Mouse (Mus musculus) megakaryocyte-erythroid progenitor cell, adult 5-6 weeks (primary cell): Measurements from ENCODE around the gene Kit. TPM values are rescaled to one million over a fixed set of nuclear protein-coding genes. Genes with fewer than 3 reads are reported as not detected.

Experiments used
- ATAC-seq: replicated peaks from 2 replicates; pipeline ENCODE4 v1.8.0; 2016; ENCODE audit warnings: mild to moderate bottlenecking, inconsistent platforms; ENCODE audit not compliant: severe bottlenecking, poor library complexity, low FRiP score, low TSS enrichment
- total RNA-seq, 2 experiments: library from RNA; stranded (forward) in 1 of 2; stranded (reverse) in 1 of 2; fragments of 200-1000, 215-1000 nt in 1 of 2; fragments of >200 nt in 1 of 2; fragmentation: Nextera tagmentation in 1 of 2; gene quantifications; 2 replicates each; pipeline ENCODE4 v1.2.3; 2014 to 2017

Kit gene
- total RNA-seq, 2 experiments from 2014 or later: 148 to 240 TPM

DNA sequence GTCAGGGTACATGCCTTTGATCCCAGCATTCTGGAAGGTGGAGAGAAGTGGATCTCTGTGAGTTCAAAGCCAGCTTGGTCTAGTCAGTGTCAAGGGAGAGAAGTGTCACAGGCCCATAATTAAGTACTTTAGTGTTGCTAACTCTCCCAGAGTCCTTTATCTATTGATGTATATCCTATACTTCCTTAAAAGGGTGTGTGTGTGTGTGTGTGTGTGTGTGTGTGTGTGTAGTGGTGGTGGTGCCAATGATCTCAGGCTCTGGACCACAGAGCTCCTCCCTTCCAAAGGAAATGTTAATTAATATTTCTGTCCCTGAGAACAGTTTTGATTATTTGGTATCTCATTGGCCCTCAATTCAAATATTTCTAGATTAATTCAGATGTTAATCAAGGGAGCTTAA, 50.3 kb downstream of the Kit start:
- ATAC-seq: no peak

DNA sequence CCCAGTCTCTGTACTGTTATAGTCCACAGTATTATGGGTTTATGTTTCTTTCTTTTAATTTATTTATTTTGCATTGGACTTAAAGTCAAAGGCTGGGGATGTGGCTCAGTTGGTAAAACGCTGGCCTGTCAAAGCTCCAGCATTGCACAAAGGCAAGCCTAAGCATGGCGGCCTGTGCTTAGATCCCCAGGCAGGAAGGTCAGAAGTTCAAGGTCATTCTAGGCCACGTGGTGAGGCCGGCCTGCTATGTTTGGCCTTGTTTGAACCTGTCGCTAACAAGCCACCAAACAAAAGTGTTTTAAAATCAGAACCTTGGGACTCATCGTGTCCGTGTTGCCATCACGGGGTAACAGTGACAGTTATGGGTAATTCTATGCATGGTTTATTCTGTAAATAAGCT, 51.6 kb downstream of the Kit start:
- ATAC-seq: no peak

DNA sequence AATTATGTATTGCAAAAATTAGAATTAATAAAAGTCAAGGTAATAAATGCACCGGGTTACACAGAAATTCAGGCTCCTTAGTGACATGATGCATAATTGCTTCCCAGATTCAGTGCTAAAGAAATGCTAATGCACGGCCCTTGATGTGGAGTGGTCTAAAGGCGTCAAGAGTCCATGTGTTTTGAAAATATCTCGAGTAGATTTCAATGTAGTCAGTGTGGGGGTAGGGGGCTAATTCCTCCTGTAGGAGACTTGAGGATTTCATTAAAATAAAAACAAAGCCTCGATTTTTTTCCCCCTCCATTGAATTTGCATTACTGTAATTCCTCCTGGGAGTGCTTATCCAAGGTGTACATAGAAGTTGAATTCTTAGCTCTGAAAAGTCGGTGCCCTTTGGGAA, 52.0 kb downstream of the Kit start:
- no peak for ATAC-seq

DNA sequence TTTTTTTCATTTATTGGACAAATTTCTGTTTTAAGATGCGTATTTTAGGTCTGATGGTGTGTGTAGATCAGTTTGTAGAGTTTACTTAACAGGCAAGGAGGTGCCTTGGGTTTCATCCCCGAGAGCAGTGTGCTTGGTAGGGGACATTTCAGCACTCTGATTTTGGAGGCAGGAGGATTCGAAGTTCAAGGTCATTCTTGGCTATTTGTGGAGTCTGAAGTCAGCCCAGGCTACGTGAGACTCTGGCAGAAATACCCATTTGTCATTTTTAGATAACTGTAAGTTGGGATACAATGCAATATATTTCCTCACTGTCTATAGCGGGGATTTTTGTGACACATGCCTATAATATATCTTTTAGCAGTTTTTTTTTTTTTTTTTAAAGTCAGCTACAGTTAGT, 57.5 kb downstream of the Kit start:
- no peak for ATAC-seq

DNA sequence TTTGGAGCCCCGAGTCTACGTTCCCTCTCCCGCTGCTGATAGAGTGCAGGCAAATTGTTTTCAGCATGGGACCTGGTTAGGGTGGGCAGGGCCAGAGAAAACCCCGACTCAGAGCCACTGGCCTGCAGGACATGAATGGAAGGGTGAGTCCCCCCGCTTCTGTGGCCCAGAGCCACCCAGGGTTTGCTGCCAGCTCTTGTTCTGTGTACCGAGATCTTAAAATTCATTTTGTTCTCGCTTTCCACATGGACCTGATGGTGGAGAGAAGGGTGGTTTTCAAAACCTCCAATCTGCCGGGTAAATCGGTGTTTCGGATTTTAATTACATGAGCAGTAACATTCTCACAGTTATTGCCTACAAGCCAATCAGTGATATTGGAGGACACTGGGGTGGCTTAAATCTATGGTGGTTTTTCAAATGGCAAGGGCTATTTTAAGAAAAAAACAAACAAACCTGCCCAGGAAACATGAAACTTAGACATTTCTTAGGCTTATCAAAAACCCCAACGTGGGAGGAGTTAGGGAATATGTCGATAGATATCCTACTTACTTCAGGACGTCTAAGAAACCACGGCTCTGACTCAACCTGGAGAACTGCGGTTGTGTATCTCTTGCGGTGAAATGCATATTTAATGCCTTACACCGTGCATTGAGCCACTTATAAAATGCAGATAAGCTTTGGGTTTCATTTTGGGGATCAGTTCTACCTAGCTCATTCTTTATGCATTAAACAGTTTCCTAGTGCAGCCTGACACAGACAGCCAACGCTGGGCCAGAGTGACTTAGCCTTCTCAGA, 58.3 kb downstream of the Kit start:
- ATAC-seq: peak; percentile 76

DNA sequence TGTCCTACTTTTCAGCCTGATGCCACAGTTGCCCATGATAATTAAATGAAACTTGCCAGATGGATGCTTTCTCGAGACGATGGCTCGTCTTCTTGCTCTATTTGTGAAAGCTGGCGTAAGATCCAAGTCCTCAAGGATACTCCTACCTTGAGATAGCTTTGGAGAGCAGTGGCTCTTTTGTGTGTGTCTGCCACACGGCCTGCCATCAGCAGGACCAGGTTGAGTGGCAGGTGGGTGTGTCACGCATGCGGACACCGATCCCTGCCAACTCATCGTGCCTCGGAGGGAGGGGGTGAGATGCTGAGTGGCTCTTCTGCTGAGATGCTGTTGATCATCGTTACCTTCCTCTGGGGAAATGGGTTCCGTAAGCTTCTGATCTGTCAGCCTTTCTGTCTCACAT, 60.7 kb downstream of the Kit start:
- ATAC-seq: peak; percentile 19; the same call in 1 of the 2 replicates

DNA sequence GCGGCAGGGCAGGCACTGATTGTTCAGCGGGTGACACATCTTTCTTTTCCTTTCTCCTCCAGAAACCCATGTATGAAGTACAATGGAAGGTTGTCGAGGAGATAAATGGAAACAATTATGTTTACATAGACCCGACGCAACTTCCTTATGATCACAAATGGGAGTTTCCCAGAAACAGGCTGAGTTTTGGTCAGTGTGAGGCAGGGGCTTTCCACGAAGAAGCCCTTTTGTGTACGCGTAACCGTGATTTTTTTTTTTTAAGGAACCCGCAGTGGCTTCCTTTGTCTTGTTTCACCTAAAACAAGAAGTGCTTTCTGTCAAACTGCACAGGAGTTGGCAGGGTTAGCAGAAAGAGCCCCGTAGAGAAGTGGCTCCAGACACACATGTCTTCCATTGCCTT, 65.9 kb downstream of the Kit start:
- ATAC-seq: no peak

DNA sequence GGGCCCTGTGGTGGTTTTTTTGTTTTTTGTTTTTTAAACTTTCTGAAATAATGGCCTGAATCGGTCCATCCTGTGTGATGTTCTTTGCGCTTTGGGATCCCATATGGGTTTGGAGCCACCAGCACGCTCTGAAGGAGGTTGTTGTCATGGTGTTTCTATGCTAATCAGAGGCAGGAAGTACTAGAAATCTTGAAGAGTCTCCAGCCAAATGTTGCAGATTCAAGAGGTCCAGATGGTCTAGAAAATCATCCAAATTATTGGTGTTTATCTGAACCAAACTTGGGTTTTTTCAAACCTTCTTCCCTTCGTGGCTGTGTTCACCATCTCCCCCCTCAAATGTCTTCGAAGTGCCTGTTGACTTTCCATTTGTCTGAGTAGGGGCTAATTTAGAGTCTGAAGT, 72.3 kb downstream of the Kit start:
- ATAC-seq: no peak

DNA sequence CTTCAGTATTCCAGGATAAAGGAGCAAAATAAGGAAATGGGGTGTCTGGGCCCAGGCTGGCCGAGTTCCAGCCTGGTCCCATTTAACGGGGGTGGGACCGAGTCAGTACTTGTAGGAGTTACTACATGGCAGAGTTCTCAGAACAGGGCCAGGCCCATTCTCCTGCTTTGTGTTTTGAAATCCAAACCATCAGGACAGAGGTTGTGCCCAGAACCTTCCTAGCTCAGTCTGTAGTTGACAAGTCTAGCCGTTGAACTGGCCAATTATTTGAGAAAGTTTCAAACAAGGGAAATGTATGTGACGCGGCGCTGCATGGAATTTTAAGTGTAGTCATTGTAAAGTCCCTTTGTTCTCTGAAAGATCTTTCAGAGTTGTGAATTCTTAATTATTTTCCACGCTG, 75.8 kb downstream of the Kit start:
- no peak for ATAC-seq

DNA sequence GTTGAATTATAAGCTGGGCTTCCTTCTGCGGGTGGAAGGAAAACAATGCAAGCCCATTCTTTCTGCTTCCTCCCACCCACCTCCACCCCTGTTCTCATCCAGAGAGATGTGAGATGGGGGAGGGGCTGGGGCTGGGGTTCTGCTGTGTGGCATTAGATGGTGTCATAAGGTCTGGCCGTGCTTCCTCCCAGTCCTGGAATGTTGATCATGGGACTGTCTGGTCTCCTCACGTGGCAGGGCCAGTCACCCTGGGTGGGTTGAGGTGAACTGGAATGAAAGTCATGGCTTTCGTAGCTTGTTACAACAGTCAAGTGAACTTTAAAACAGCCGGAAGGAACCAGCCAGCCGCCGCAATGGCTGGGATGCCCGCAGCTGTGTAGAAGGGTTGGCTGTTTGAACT, 78.7 kb downstream of the Kit start:
- ATAC-seq: no peak

DNA sequence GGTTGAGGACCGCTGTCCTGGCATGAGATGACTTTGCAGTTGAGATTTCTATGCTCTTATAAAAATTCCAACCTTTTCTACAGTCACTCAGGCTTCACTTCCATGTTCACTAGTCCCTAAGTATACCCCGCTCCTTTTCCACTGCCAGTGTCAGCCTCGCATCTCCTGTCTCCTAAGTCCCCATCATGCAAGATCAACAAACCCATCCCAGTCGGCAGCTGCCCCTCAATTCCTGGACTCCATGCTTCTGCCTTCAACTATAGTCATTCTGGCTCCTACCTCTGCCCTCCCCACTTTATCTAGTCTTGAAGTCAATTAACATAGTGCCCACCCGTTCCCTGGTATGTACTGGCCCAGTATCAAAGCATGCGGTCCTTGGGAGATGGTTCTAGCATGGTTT, 83.9 kb downstream of the Kit start:
- ATAC-seq: no peak

DNA sequence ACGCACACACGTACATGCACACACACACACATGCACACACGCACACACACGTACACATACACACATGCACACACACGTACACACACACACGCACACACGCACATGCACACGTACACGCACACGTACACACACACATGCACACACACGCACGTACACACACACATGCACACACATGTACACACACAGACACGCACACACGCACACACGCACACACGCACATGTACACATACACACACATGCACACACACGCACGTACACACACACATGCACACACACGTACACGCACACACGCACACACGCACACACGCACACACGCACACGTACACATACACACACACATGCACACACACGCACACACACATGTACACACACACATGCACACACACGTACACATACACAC, 85.6 kb downstream of the Kit start:
- no peak for ATAC-seq

DNA sequence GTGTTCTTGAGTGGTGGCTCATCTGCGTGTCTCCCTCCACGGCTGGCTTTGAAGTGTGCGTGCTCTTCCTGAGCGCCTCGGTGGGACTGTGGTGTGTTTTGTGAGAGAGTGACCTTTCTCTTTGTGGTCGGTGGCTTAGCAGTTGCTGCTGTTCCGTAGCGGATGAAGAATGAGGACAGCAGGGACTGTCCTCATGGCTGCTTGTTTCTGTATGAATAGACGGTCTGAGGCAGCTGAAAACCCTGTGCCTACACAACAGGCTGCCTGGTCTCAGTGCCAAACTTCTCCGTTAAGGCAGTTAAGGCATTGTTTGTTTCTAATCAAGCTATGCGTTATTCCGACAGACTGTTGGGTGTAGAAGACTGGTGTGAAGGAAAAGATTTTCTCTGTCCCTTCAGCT, 87.8 kb downstream of the Kit start:
- ATAC-seq: no peak

DNA sequence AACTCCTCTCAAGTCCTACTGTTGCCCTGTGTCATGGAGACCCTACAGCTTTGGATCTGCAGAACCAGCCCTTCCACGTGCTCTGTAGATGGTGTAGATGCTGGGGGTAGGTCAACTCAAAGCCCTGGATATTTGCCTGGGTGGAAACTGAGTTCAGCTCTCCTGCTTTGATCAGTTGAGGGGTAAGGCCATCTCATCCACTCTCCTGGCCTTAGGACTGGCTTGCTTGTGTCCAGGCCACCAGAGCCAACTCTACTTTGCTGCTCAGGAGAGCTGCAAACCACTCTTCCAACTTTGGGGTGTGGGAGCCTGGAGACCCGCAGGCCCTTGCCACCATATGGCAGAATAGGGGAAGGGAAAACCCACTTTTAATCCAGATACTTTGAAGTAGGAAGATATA, 89.1 kb downstream of the Kit start:
- no peak for ATAC-seq

DNA sequence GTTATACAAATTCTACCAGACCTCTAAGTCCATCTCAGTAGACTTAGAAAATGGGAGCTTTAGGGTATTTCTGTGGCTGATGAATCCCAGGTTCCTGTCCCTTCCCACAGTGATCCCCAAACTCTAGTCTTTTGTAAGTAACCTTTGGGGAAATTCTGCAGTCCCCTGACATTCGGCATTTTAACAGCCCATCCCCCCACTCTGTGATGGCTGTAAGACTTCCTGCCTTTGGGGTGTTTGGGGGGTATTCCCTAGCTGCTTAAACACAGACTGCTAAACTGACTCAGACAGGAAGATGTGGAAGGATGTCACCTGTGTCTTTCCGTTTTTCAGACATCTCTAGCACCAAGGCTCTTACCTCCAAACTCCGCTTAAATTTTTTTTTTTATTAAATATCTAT, 92.4 kb downstream of the Kit start:
- no peak for ATAC-seq

DNA sequence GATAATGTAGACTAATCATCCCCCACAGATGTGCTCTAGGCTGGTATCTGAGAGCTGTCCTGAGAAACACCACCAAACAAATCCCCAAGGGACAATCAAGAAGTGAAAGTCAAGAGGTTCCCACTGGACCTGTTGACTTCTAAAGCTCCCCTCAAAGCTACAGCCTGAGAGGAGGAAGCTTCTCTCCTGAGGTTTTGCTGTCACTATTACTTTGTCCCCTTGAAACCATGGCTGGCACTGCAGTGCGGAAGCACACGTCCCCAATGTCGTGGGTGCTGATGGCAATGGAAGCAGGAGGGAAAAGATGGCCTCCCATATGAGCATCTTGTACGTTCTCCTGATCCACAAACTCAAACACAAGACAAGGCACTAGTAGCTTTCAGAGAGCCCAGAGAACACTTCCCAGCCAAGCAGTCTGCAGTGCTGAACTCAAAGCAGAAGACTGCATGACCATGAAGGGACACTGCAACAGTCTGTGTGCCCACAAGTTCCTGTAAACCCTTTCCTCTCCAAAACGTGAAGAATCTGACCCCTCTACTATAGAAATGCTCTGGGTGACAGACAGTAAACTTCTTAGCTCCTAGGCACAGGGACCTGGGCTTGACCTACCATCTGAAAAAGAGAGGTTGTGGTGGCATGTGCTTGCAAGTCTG, 96.5 kb downstream of the Kit start:
- no peak for ATAC-seq

DNA sequence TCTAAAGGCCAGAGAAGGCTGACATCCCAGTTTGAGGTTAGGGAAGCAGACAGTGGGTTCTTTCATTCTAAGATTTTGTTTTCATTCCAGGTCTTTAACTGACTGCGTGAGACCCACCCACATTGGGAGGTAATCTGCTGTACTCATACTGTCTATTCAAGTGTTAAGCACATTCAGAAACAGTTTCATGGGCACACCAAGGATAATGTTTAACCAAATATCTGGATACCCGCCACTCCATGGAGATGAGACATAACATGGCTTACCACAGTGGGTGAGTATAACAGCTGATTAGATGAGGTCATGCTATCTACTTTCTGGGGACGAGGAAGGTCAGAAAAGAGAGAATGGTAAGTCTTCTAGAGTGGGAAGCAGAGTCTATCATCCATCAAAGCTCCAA, 101.3 kb downstream of the Kit start:
- ATAC-seq: no peak

DNA sequence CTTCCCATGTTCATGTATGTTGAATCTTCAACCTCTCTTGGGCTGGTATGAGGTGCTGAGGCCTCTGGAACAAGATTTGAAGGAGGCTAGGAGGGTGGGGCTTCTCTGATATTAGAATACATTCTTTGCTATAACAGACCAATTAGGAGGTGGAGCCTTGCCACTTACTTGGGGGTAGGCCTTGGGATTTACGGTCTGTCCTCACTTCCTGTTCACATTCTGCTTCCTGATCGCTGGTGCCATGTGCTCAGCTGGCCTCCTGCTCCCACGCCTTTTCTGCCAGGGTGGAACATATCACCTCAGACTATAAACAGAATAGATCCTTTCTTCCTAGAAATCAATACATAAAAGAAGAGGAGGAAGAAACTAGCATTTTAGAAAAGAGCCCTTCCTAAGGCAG, 105.2 kb downstream of the Kit start:
- ATAC-seq: no peak

DNA sequence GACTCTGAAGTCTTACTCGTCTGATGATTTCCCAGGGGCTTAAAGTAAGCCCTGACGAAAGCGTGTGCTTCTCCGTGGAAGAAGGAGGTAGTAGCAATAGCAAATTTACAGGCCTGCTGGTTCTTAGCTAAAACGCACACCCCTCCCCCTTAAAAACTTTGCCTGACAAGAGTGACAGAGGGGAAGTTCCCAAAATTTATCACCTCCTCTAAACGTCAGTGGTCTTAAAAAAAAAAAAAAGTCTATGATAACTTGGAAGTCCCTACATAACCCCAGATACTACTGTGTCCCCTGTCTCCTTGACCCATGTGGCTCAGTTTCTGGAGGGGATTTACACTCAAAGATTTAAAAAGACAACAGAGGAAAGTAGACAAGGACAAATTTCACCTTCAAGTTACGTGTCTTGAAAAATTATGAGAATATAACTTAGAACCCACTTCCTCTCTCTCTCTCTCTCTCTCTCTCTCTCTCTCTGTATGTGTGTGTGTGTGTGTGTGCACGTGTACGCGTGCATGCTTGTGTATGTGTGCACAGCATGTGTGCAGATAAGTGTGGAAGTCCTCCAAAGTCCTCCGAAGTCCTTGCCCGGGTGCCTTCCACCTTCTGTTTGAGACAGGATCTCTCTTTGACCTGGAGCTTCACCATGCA, 120.6 kb downstream of the Kit start:
- ATAC-seq: no peak

DNA sequence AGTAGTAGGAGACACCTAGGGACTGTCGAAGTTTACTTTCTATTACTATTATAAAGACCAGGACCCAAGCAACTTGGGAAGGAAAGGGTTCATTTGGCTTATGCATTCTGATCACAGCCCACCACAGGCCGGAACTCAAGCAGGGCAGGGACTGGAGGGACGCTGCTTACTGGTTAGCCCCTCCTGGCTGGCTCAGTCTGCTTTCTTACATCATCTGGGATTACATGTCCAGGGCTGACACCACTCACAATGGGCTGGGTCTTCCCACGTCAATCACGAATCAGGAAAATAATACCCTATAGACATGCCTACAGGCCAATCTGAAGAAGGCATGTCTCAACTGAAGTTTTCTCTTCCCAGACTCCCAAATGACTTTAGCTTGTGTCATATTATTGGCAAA, 122.2 kb downstream of the Kit start:
- ATAC-seq: no peak

DNA sequence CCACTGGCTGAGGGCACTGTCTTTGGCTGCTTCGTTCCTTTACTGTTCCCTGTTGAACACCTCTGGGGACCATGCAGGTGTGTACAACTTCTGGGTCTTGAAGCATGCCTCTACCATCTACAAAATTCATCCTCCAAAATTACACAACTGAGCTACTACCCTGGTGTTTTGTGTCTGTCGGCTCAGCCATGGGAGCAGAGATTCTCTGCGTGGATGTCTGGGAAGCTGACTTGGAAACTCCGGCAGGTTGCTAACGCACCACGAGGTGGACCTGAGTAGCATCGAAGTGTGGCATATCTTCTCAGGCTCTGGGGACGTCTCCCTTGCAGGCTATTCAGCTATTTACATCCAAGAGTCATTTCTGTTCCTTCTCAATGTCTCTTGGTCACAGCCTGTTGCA, 123.8 kb downstream of the Kit start:
- no peak for ATAC-seq
